Mouse (Mus musculus) liver, adult 2 months (tissue): ENCODE data around the gene Gm21970. TPM values are rescaled to one million over a fixed set of nuclear protein-coding genes. Genes with fewer than 3 reads are reported as not detected.
"Not testable (repeated sequence)": the region's sequence is repeated elsewhere in the genome, so short reads cannot be mapped to it uniquely, and the experiment has no call there.

Experiments used
- DNase-seq: peaks from one replicate; pipeline ENCODE4 v3.0.0-alpha.2; 2011; ENCODE audit warnings: low read depth, low spot score; ENCODE audit errors: extremely low read depth
- H3K27ac ChIP-seq: fragments of 200-500 bp; replicated peaks from 2 replicates; pipeline ENCODE4 v1.5.1; 2012; ENCODE audit warnings: low read depth, mild to moderate bottlenecking, control low read depth, inconsistent platforms, low read length; ENCODE audit not compliant: insufficient read depth
- H3K27me3 ChIP-seq: fragments of 200-500 bp; 2 replicates; pipeline ENCODE4 v1.6.1; 2012; ENCODE audit warnings: mild to moderate bottlenecking, moderate library complexity, low read length, inconsistent platforms; ENCODE audit not compliant: control insufficient read depth, insufficient read depth
- H3K36me3 ChIP-seq: fragments of 200-500 bp; 2 replicates; pipeline ENCODE4 v1.6.1; 2012; ENCODE audit warnings: low read length, inconsistent platforms; ENCODE audit not compliant: control insufficient read depth, insufficient read depth
- H3K4me1 ChIP-seq: fragments of 200-500 bp; 2 replicates; pipeline ENCODE4 v1.6.1; 2011; ENCODE audit warnings: low read length; ENCODE audit not compliant: control insufficient read depth, insufficient read depth
- H3K4me3 ChIP-seq: fragments of 200-500 bp; 2 replicates; pipeline ENCODE4 v1.5.1; 2011; ENCODE audit warnings: low read depth, mild to moderate bottlenecking, control low read depth, low read length, moderate library complexity; ENCODE audit not compliant: insufficient read depth
- H3K79me2 ChIP-seq: fragments of 200-500 bp; 2 replicates; pipeline ENCODE4 v1.6.1; 2012; ENCODE audit warnings: inconsistent platforms, mild to moderate bottlenecking, low read length, moderate library complexity; ENCODE audit not compliant: control insufficient read depth, insufficient read depth
- H3K9ac ChIP-seq: fragments of 200-500 bp; 2 replicates; pipeline ENCODE4 v1.6.1; 2012; ENCODE audit warnings: low read depth, mild to moderate bottlenecking, control low read depth, inconsistent platforms, low read length
- CTCF ChIP-seq: fragments of 200-500 bp; IDR thresholded peaks from 2 replicates; pipeline ENCODE4 v1.5.1; 2011; ENCODE audit warnings: low read depth, low read length, control low read depth
- POLR2A ChIP-seq: fragments of 200-500 bp; IDR thresholded peaks from 2 replicates; pipeline ENCODE4 v1.6.1; 2011; ENCODE audit warnings: low read length, control low read depth; ENCODE audit not compliant: insufficient read depth; ENCODE audit errors: extremely low read depth
- WGBS: fragments of 180-500 bp; shearing (Covaris S2); methylation state at CpG from one replicate; pipeline ENCODE4 v1.1.7; 2018; 5-methylcytosine and 5-hydroxymethylcytosine counted together
- polyA plus RNA-seq: library from polyadenylated mRNA; depleted of rRNA; stranded (reverse); fragments of >200 nt; gene quantifications from 2 replicates; pipeline ENCODE4 v1.2.3, GENCODE M21; 2012
- total RNA-seq: library from RNA; depleted of rRNA; stranded (reverse); fragments of >200 nt; gene quantifications from 2 replicates; pipeline ENCODE4 v1.2.3, GENCODE M21; 2014

Gm21970 gene
- total and polyA plus RNA-seq, 2 experiments = 0.83 TPM; not detected in 1

DNA sequence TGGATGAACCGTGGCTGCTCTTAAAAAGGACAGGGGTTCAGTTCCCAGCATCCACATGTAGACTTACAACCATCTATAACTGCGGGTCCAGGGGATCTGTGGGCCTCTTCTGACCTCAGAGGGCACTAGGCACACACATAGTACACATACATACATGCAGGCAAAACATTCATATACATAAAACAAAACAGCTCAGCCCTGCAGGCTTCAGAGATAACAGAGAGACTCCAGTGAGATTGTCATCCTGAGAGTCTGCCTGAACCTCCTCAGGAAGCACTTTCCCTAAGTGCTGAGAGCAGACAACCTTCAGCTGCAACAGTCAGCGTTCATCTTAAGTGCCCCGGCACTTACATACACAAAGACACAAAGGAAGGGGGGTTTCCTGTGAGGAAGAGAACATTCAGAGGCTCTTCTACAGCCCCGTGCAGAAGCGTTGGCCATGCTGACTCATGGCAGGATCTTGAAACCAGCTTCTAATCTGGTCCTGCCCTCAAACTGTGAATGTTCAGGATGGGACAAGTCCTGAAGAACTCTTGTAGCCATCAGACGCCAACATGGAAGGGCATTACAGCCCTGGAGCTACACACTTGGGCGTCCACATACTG is 41.9 kb downstream of the Gm21970 start:
- no peak for DNase-seq
- Histone ChIP-seq H3K27ac (no peak overlapping the region), H3K4me3 (no peak overlapping the region), H3K27me3 (no peaks in the 10 kb centered on the region), H3K4me1 (0 out of 2 replicates have a peak, but pooled peaks cover 2% of the 10 kb centered on the region), H3K9ac (no peak overlapping the region), H3K36me3 (no peaks in the 10 kb centered on the region), H3K79me2 (no peaks in the 10 kb centered on the region)
- 69% methylated on average over 8 of the region's 8 CpGs for WGBS
- no peak for TF ChIP-seq POLR2A
- no peak for TF ChIP-seq CTCF

DNA sequence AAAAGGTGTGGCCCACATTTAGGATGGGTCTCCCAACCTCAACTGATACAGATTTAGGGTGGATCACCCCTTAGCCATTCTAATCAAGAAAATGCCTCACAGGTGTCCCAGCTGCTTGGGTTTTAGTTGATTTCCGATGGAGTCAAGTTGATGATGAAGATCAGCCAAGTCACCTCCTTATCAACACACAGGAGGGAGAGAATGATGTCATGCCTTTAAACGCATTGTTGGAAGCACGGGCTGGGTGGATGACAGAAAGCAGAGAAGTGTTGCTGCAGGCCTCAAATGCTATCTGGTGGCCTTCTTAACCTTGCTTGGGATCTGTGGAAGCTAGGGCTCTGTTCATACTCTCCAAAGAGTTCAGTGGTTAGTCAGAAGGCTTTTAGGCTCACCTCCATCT is 42.6 kb downstream of the Gm21970 start:
- Histone ChIP-seq H3K9ac (no peak overlapping the region), H3K36me3 (no peaks in the 10 kb centered on the region), H3K27ac (no peak overlapping the region), H3K4me1 (0 out of 2 replicates have a peak, but pooled peaks cover 2% of the 10 kb centered on the region), H3K79me2 (no peaks in the 10 kb centered on the region), H3K27me3 (no peaks in the 10 kb centered on the region), H3K4me3 (no peak overlapping the region)
- 76% methylated on average over 3 of the region's 3 CpGs for WGBS
- TF ChIP-seq CTCF (no peak), POLR2A (no peak)
- DNase-seq = no peak

DNA sequence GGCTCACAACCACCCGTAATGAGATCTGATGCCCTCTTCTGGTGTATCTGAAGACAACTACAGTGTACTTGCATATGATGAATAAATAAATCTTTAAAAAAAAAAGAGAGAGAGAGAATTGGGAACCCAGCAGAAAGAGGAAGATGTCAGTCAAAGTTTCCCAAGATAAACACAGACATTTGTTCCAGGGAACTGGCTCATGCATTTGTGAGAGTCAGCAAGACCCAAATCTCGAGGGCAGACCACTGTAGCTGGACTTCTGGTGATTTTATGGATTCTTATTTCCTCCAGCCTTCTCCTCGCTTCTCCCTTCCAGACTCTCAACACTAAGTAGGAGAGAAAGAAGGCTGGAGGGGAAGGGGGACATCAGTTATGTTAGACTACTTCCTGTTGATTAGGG is 46.6 kb downstream of the Gm21970 start:
- DNase-seq = peak; percentile 32
- Histone ChIP-seq H3K4me3 (no peak overlapping the region), H3K27ac (no peak overlapping the region), H3K79me2 (no peaks in the 10 kb centered on the region), H3K27me3 (no peaks in the 10 kb centered on the region), H3K9ac (no peak overlapping the region), H3K4me1 (peaks cover 8% of the 10 kb centered on the region), H3K36me3 (no peaks in the 10 kb centered on the region)
- WGBS = 74% methylated on average over 3 of the region's 3 CpGs
- TF ChIP-seq CTCF (no peak), POLR2A (no peak)

DNA sequence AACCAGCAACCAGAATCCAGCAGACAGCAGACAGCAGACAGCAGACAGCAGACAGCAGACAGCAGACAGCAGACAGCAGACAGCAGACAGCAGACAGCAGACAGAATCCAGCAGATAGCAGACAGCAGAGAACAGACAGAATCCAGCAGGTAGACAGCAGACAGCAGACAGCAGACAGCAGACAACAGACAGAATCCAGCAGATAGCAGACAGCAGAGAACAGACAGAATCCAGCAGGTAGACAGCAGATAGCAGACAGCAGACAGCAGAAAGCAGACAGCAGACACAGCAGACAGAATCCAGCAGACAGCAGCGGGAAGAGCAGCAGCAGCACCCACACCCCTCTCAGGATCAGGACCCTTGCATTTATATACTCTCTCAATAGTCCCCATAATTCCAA is 47.1 kb downstream of the Gm21970 start:
- not testable (repeated sequence) for DNase-seq, H3K4me3 ChIP-seq, H3K27ac ChIP-seq, H3K79me2 ChIP-seq, H3K4me1 ChIP-seq, H3K36me3 ChIP-seq, H3K9ac ChIP-seq, H3K27me3 ChIP-seq
- WGBS = 96% methylated on average over 1 of the region's 1 CpGs

DNA sequence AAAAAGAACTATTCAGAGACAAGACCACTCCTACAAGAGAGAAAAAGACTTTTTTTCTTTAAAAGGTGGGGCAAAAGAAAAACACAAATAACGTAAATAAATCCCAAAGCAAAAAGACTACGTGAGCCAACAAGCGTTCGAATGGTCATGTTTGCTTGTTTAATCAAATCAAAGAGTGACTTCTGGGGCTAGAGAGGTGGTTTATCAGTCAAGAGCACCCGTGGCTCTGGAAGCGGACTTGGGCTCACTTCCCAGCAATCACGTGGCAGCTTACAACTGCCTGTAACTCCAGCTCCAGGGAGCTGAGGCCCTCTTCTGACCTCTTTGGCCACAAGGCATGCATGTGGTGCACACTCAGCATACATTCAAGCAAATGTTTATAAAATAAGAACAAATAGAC is 49.8 kb downstream of the Gm21970 start:
- Histone ChIP-seq H3K4me1 (peaks cover 6% of the 10 kb centered on the region), H3K27ac (peak overlapping the region; percentile 63), H3K36me3 (no peaks in the 10 kb centered on the region), H3K4me3 (no peak overlapping the region), H3K27me3 (no peaks in the 10 kb centered on the region), H3K9ac (no peak overlapping the region), H3K79me2 (no peaks in the 10 kb centered on the region)
- 7% methylated on average over 7 of the region's 7 CpGs for WGBS
- peak; percentile 99 for DNase-seq
- TF ChIP-seq POLR2A (no peak), CTCF (peak; percentile 76)

DNA sequence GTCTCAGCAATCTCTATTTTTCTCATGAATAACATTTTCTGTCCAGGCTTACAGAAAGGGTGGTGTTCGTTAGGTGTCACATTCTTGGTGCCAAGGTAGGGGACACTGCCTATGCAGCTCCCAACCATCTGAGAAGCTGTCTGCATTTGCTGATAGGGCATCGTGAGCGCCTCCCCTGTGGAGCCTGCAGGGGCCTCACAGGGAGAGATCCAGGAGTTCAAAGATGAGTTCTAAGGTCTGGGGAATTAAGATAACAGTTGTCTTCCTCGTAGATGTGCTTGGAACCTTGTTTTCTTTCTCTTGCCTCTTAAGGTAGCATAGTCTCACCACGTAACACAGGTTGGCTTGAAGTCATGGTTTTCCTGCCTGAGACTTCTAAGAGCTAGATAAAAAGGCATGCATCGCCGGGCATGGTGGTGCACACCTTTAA is 50.3 kb downstream of the Gm21970 start:
- Histone ChIP-seq H3K79me2 (no peaks in the 10 kb centered on the region), H3K9ac (peak overlapping the region; percentile 27; the same call in 1 of the 2 replicates), H3K36me3 (no peaks in the 10 kb centered on the region), H3K27me3 (no peaks in the 10 kb centered on the region), H3K4me1 (peaks cover 6% of the 10 kb centered on the region), H3K4me3 (no peak overlapping the region), H3K27ac (peak overlapping the region; percentile 37)
- TF ChIP-seq POLR2A (no peak), CTCF (no peak)
- 64% methylated on average over 7 of the region's 7 CpGs for WGBS
- DNase-seq = no peak
